Mouse (Mus musculus): ENCODE results near the gene Itgb7.
A peak's percentile ranks its signal among the peaks of the same experiment; 100 is the strongest.

The Itgb7 gene

DNA sequence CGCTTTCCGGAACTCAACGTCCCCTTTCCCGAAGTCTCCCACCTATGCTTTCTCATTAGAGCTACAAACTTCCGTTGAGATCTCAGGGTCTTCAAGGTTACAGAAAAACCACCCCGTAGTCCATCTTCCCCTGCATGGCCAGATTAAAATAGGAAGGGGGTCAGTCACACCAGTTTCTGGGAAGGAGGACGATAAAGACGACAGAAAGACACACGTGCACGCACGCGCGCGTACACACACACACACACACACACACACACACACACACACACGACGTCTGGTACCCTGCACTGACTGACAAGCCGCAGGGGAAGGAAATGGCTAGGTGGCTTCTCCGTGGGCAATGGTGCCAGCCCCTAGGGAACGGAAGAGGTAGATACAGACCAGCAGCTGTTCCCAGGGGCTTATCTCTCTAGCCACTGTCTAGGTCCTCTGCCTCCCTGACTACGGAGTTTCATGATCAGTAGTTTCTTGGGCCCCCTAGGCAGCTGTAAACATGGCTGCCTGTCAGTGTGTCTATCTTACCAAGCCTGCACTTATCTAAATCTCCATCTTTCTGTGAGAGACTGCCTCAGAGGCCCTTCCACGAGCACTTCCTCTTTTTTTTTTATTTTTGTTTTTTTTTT is 6.6 kb downstream of the Itgb7 start:
- no peak for DNase-seq

DNA sequence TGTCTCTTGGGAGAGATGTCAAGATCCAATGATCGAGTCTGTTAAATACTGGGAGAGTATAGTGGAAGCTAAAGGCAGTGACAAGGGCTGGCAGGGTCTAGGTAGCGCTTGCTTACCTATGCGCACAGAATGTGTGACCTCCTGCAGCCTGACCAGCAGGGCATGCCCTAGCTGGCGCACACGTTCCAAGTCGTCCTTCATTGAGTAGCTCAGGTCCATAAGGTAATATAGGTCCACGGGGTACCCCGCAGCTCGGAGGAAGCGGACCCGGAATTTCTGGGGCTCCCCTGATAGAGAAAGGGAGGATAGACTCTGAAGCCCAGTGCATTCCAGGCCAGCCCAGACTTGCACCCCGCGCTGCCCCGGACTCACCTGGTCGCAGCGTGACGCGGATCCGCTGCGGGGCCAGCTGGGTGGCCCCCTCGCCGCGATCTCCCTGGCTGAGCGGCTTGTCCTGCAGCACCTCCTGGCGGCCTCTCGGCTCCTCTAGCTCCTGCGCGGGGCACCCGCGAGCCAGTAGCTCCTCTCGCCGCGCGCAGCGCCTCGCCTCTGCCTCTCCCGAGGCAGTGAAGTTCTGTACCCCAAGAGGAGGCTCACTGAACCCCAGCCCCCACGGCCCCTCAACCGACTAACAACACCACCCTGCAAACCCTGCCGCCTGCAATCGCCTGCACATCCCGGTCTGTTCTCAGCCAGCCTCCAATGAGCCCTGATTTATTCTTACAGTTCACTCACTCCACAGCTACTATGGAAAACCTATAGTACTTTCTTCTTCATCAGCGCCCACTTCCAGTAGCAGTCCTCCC is 7.4 kb downstream of the Itgb7 start:
- DNase-seq = peak; percentile 83 to 85

DNA sequence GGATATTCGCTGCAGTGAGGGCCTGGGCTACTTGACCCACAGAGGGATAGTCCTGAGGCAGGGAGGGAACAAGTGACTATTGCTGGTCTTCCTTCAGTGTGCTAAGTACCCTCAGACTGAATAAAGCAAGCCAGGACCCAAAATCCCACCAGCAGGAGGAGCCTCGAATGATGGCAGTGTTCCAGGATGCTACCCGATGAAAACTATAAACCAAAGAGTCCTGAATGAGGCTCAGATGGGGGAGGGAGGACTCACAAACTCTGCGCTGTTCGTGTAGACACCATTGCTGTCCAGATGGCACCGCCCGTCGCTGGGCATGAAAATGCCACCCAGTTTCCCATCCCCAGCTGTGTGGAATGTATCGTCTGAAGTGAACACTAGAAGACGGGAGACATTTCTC is 9.4 kb downstream of the Itgb7 start:
- DNase-seq = no peak

DNA sequence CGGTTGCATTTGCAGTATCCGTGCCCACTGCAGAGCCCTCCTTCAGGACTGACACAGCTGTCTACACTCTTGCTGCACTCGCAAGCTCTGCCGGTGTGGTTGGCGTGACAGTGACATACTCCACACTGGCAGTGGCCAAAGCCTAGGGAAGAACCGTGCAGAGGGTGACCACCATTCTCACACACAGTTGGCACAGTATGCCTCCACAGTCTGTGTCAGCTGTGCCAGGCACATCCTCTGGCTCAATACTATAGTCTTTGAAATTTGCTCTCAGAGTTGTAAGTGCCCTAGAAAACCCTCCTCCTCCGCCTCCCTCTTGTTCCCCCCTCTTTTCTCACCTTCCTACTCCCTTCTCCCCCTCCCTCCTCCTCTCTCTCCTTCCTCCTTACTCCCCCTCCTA is 14.4 kb downstream of the Itgb7 start:
- DNase-seq = no peak

DNA sequence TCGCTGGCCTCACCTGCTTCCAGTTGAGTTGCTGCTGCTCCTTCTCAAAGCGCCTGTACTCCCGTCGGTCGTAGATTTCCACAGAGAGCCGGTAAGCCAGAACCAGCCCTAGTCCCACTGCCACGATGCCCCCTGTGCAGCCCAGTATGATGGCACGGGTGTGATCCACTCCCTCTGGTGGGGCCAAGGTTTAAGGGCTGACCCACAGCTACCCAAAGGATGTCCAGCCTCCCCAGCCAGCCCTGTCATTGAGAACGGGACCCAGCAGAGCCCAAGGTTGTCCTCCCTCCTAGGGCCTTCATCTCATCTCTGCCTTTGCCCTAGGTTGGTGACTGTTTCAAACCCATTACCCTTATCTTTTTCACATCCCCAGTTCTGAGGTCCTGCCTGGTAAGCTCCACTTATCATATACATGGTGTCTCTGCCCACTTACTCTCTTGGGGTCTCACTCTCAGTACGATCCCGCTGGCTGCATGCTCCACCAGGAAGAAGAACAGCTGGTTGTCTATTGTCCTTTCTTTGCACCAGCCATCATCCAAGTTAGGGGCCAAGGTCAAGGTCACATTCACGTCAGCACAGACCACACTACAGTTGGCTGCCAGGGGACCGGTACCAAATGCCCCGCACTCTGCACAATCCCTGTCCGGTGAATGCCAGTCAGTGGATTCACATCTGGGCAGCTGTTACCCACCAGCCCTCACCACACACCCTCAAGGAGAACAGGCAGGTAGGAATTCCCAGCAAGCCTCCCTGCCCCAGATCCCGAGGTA is 15.1 kb downstream of the Itgb7 start:
- no peak for DNase-seq

DNA sequence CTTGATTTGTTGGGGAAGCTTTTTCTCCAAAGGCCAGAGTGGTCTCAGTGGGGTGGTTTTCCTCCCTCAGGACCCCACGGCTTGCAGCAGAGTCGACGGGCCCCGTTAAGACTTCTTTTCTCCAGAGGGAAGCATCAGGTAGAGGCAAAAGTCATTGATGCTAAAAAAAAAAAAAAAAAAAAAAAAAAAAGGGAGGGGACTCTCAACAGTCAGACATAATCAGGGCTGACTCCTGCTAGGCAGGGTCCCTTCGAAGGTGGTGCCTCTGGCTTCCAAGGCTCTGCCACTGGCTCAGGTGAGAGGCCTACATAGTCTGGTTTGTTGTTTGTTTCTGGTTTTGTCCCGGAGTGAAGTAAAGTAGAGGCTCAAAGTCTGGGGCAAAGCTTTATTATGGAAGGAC is 16.1 kb downstream of the Itgb7 start:
- DNase-seq = no peak

DNA sequence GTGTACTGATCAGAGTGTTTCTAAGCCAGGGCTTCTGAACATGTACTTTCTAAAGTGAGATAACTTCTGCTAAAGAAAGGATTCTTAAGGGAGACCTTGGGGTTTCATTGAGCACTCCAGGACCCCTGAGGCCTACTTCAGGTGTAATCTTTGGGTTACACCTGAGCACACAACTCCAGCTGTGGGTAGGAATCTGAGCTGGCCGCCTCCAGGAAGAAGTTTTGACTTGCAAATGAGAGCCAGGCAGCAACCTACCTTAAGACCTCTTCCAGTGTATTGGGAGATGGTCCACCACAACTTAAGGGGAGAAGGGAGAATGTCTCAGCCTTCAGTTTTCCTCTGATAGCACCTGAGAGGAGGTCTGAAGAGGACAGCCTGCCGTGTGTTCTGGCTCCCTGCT is 17.6 kb downstream of the Itgb7 start:
- no peak for DNase-seq

DNA sequence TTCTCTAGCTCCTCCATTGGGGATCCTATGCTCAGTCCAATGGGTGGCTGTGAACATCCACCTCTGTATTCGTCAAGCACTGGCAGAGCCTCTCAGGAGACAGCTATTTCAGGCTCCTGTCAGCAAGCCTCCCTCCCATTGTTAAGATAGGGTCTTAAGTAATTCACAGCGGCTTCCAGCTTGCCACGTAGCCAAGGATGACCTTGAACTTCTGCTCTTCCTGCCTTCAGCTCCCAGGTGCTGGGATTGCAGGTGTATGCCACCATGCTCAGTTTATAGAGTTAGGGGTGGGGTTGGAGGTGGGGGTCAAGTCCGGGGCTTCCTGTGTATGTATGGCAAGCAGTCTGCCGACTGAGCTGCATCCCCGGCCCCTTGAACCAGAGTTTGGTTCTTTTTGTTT is 19.8 kb downstream of the Itgb7 start:
- DNase-seq = no peak

DNA sequence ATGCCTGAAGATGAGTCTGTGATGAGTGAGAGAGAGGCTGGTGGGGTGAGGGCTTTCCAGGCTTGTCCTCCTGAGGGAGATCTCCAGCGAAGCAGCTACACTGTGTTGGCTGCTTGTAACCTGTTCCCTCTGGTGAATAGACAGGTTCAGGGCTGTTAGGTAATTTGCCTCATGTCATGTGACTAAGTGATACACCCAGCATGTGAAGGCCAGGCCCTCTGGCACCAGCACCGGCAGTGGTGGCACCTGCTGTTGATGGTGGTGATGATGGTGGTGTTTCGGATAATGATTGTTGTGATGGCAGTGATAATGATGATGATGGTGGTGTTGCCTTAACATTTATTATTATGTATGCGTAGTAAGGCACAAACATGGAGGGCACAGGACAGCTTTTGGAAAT is 20.9 kb downstream of the Itgb7 start:
- DNase-seq = no peak

DNA sequence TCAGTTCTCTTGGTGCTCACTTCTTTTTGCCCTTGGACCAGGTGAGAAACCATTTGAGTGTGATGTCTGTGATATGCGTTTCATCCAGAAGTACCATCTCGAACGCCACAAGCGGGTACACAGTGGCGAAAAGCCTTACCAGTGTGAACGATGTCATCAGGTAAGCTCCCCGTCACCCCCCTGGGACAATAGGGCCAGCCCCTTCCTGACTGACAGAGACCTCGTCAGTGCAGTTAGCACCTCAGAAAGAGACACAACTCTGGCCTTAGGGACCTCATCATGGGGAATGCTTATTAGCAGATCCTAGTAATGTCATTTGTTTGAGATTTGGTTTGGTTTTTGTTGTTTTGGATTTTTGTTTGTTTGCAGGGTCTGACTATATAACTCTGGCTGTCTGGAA is 22.6 kb downstream of the Itgb7 start:
- DNase-seq = no peak

DNA sequence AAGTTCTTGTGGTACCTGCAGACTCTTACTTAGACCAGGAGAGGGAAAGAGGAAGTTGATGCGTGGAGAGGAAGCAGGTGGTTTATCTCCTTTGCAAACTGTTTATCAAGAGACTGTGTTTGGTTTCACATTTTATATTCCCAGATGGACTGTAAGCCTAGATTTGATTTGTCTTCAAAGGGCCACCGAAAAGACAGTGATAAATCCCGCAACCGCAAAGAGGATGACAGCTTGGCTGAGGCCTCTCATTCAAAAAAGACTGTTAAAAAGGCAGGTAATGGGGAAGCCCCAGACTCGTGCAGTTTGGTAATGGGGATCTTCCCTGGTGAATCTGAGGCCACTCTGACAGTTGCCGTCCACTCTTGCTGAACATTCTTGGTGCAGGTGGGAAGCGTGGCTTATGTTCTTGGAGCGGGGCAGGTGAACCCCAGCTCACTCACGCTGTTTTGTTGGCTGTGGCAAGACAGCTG is 23.6 kb downstream of the Itgb7 start:
- no peak for DNase-seq

DNA sequence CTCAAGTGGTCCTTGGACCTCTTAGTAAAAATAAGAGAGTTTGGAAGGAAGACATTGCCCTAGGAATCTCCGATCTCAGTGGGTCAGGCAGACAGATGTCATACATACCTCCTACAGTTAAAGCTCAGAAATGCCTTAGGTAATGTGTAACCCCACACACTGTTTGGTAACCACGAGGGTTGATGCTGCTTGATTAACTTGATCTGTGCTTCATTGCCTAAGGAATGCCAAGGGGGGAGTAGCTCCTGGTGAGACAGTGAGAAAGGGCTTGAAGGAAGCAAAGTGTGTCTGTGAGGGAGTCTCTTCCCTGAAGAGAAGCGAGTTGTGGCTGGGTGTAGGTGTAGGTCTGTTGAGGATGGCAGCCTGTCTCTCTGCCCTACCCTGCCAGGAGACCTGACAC is 24.4 kb downstream of the Itgb7 start:
- no peak for DNase-seq

DNA sequence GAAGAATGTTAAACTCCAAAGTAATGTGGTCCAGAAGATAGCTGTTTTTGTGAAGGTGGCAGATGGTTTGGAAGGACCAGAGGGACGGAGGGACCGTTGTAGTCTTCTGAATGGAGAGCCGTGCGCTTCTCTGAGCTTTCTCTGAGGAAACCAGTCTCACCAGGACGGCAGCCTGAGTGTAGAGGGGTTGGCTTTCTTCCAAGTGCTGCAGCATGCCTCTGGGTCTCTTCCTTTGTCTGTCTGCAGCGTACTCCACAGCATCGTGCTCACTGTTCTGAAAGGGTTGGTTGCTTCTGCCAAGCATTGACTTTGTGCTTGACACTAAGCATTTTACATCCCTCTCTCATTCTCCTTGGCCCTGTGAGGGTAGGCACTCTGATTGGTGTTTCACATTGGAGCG is 26.0 kb downstream of the Itgb7 start:
- peak in 1 of 2 experiments; percentile 33 for DNase-seq

DNA sequence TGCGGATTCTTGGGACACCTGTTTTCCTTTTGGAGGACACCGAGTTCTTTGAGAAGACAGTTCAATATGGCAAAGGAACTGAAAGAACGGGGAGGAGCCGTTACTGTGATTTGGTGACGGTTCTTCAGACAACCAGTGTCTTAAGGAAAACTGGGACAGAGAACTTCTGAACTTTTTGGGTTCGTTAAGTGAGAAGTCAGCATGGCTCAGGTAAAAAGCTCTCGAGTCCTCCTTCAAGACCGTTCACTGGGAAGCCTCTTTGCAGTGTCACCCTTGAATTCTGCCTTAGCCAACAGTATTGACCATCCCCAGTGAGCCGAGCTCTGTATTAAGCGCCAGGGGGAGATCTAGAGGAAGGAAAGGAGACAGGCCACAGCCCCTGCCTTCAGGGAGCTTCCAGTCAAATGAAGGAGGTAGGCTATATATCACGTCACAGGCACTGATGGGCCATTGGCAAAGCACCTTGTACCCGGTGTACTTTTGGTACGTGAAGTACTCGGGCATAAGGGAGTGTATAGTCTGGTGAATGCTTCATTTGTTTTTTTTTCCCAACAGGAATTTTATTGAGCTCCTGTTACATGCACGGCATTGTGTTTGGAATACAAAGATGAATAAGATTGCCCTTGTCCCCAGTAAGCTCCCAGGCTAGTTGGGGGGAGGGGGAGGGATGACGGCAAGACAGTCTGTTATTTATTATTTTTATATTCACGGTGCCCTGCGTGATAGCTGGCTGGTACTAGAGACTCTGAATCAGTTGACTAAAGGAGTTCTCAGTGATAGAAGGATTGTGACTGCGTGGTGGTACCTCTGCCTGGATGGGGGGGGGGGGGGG is 26.9 kb downstream of the Itgb7 start, which contains the start of gene Csad:
TSS of gene Csad (minus strand) at position 51 of the 832 bp plus-strand sequence.
- no peak for DNase-seq

DNA sequence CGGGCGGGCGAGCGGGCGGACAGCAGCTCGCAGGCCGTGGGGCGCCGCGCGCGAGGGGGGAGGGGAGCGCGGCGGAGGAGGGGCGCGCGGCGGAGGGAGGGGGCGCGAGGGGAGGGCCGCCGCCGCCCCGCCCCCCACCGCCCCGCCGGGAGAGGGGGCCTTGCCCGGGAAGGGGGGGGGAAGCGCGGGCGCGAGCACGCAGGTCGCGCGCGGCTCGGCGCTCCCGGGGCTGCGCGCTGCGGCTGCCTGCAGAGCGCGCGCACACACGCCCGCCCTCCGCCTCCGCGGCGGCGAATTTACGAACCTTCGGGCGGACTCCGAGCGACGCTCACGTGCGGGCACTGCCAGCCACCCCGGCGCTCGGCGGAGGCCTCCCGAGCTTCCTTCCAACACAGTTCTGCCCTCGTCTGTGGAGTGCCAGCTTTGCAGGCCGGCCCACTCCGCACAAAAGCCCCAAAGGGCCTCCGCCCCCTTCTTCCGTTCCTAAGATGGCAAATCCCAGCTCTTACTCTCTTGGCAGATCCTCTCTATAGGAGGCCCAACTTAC is 27.8 kb downstream of the Itgb7 start:
- DNase-seq = peak; percentile 50 to 70

DNA sequence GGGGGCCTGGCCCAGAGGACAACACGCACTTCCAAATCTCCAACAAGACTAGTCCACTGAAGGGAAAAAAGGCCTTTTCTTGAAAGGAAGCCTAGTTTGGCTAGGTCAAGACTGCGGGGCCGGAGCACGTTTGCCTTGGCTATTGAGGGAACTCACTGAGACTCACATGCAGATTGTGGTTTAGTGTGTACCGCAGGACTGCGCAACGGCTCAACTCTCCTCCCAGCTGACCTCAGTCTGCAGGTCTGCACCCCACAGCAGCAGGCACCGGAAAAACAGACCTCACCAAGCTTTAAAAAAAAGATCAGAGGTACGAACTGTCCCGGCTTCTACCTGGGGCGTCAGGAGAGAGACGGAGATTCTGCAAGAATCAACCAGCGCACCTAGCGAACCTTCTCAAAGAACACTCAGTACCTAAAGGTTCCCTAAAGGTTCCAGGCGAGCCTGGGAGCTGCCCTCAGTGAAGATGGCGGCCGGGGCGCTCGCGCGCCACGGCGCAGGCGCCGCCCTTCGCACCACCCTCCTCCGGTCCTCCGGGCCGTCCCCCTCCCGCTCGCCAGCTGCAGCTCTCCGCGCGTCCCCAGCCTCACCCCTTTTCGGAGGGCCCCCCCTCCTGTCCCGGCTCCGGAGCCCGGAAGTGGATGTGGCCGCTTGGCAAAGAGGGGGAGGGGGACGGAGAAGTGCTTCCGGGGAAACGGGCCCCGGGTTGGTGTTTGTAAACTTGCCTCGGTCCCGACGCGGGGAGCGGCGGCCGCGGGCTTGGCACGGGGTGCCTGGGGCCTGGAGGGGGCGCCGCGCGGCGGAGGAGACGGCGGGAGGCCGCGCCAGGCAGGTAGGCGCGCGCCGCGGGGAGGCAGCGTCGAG is 28.5 kb downstream of the Itgb7 start, which contains the start of gene Zfp740:
TSS of gene Zfp740 (plus strand) at position 279 of the 864 bp plus-strand sequence.
- peak; percentile 89 to 97 for DNase-seq

DNA sequence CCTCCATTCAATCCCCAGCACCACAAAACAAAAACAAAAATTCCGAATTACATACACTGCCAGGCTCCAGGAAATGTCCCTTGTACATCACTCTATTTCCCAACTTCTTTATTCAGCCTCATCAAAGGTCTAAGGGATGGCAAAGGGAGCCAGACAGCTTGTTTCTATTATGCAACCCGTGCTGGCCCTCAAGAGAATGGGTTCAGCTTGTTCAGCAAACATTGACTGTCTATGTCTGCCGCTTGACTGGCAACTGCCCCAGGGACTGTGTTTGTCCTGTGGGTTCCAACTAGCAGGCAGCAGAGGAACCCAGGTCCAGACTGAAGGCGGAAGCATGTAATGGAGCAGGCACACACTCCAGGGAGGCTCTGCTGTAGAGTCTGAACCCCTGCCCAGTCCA is 32.9 kb downstream of the Itgb7 start:
- no peak for DNase-seq

DNA sequence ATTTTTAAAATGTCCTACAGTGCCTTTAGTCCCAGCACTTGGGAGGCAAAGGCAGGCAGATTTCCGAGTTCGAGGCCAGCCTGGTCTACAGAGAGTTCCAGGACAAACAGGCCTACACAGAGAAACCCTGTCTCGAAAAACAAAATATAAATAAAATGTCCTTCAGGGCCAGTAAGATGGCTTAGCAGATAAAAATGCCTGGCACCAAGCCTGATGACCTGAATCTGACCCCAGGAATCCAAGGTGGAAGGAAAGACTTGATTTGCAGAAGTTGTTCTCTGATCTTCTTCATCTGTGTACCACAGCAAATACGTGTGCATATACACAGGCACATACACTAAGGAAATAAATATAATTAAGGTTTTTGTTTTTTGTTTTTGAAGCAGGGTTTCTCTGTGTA is 36.4 kb downstream of the Itgb7 start:
- DNase-seq = no peak

DNA sequence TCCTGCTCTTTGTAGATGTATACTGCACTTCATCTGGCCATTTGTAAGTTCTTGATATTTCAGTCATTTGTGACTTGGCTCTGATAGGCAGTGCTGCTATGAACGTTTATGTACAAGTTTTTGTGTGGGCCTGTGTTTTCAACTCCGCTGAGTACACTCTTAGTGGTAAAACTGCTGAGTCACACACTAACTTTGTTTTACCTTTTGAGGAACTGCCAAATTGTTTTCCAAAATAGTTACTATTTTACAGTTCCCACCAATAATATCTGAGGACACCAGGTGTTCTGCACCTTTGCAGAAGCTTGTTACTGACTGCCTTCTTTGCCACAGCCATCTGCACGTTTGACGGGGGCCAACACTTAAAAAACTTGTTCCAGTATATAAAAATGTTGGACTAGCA is 37.3 kb downstream of the Itgb7 start:
- no peak for DNase-seq

DNA sequence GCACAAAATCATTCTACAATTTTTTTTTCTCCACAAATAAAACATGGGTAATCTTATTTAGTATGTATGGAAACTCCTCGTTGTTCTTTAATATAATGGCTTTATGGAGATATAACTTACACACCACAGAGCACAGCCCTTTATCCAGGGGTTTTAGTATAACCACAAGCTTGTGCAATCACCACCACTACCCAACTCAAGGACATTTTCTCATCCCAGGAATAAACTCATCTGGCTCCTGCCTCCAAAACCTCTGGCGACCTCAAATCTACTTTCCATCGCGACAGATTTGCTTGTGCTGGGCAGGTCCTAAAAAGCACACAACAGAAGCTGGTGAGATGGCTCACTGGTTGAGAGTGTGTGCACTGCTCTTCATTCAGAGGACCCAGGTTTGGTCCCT is 38.1 kb downstream of the Itgb7 start:
- no peak for DNase-seq

DNA sequence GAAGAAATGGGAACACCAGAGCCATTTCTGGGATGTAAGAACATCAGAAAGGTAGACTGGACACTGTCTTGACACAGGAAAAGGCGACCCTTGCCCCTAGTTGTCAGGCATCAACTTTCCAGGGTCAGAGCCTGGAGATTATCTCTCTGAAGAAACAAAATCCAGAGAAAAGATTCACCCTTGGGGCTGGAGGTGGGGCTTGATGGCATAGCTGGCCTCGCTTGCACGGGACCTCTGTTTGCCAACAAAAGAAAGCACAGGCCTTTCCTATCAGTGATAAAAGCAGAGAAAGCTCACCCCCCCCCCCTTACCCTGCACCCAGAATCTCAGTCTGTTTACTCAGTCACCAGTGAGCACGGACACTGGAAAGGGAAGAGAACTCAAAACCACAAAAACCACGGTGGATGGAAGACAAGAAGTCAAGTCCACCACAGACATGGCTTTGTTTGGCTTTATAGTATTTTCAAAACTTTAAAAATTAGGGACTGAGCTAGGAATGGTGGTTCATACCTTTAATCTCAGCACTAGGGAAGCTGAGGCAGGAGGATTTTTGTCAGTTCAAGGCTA is 38.8 kb downstream of the Itgb7 start:
- no peak for DNase-seq
